Mouse (Mus musculus) spleen, postnatal 36 days (tissue): Measurements from ENCODE around the gene Gm43064.

Source experiments
- DNase-seq, 2 experiments: peaks; one replicate each; pipeline ENCODE4 v3.0.0; 2022; ENCODE audit warnings: low spot score in 2 of 2, mixed read lengths in 1 of 2

Gene Gm43064

DNA sequence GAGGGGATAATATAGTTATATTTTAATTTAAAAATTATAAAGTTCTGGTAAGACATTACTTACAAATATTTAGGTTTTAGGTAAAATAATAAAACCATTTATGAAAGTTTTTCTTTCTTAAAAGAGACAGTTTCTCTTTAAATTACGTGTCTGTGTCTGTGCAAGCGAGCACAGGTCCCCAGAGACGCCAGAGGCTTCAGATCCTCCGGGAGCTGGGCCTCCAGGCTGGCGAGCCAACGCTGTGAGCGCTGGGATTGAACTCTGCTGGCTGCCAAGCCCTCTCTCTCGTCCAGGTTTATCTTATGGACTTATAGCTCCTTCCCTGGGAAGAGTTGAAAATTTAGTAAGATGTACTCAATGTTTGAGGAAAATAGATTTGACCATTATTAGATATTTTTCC lies 44.4 kb downstream of the Gm43064 start:
- no peak for DNase-seq

DNA sequence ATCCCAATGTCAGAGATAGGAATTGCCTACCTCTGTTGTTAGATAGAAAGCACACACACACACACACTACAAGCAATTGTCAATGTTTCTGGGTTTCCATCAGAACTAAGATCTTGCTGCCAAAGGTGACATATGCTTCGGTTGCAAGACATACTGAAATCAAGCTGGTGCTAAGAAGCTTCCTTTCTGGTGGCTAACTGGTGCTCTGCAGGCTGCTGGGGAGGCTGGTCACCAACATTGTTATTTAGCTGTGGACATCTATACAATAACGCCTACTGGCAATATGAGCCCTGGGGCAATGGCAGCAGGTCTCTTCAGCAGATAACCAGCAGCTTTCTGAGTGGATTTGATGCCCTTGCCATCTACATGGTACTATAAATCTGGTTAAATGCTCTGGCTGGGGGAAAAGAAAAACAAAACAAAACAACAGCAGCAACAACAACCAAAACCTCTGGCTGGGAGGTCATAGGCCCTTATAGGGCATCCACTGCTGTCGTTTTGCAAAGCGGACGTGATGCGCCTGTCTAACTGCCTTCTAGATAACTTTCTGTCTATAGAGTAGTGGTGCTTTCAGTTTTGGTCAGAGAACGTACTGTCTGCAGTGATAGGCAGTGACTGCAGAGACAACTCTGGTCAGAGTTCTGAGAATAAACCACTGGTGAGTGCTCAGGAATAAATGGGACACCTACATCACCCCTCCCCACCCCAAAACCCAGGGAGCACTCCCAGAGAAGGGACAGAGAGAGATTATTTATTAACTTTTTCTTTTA lies 47.8 kb downstream of the Gm43064 start:
- DNase-seq = peak; percentile 41

DNA sequence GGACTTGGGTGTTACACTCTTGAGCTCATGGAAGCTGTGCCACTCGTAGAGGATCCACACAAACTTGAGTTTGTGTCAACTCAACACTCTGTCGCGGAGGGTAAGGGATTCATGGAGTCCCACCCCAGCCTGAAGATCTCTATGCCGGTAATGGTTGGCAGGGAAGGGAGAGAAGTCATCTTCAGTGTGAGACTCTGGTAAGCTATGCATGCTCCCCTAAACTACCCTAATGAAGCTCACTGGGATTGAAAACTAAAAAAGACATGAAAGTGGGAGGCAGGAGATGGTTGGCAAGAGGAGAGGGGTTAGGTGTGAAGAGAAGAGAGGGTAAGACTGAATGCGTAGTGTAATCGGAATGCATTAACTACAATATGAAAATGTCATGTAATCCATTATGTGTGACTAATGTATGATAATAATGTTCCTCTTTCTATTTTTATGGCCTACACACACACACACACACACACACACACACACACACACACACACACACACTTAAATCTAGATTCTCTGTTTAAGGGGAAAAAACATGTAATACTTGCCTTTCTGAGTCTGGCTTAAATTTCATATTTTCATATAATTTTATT lies 48.7 kb downstream of the Gm43064 start:
- DNase-seq = peak in 1 of 2 experiments; percentile 42

DNA sequence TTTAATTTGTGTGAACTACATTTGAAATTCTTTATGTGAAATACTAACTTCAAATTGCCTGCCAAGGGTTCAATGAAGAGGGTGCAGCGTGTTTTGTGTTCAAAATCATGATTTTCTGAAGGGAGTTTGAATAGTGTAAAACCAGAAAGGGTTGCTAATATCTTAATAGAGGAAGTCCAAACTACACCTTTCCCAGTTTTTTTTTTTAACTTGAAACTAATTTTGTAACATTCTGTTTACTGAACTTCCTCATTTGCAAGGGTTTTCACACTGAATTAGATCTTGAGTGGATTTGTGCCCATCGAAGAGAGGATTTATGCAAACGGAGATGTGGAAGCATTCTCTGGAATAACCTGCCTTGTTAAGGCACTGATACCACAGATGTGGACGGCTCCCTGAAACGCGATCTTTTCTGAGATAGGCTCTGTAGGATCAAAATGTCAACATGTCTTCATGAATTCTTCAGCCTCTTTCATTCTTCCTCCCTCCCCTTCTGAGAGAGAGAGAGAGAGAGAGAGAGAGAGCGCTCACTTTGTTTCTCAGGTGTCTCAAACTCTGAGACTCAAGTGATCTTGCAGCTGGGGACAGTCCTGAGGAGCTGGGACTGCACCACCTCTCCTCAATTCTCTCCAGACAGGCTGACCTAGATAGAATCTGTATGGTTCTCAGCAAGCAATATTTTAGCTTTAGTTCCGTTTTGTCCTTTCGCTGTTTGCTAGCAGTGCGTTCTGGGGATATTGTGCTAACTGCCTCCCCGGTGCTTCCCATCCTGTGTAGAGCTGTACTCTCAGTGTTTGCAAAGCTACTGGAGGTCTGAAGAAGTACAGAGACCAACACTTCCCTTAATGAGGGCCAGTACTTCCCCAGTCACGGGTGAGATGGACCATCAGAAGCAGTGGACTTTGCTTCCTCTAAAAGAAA lies 49.8 kb downstream of the Gm43064 start, which contains the start of gene Ptpn22:
Gene Ptpn22 (plus strand): TSS at position 915 of the 921 bp plus-strand sequence.
- peak; percentile 81 for DNase-seq

DNA sequence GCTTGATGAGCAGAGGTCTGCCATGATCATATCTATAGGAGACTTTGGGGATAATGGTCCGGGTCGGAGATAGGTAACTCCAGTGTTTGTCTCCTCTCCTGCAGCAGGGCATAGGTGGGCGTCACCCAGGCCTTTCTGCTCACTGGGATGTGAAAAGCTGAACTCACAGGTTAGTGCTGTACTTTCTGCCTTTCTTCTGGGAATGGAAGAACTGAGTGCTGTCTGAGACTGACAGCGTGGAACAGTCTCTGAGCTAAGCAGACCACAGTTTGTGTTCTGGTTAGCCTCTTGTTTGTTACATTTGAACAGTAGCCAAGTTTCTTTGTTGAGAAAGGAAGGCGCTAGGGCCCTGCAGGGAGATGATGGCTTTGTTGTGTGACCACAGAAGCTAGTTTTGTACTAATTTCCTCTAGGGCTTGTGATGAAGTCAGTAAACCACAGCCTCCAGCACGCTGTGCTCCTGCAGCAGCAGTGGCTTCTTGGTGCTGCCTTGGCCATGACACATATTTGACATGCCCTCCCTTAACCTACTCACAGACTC lies 50.5 kb downstream of the Gm43064 start:
- DNase-seq = peak; percentile 87 to 88

DNA sequence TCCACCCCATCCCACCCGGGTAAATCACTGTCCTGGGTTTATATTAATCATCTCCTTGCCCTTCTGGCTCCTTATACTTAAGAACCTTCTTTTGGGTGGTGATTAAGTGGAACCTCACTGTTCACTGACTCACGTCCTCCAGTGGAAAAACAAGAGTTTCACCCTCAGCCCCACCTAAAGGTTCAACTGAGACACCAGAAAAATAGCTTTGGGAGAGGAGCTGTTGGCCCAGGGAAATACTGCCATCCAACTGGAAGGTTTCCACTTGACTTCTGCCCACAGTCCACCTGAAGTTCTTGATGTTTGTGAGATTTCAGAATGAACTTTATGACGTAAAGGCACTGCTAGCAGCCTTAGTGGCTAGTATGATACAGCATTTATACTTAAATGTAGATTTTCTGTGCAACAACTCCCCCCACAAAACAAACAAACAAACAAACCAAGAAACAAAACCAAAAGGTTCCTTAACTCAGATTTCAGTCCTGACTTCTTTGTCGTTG lies 53.4 kb downstream of the Gm43064 start:
- peak; percentile 32 to 33 for DNase-seq

DNA sequence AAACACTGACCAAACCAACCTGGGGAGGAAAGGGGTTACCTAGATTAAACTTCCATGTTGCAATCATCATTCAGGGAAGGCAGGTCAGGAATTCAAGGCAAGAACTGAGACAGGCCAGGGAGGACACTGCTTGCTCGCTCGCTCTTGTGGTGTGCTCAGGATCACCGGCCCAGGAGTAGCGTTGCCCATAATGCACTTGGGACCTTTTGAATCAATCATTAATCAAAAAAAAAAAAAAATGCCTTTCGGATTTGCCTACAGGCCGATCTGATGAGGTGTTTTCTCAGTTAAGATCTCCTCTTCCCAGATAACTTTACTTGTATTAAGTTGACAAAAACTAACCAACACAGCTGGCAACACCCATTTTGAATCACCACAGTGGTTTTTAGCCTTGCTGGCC lies 54.8 kb downstream of the Gm43064 start:
- DNase-seq = no peak

DNA sequence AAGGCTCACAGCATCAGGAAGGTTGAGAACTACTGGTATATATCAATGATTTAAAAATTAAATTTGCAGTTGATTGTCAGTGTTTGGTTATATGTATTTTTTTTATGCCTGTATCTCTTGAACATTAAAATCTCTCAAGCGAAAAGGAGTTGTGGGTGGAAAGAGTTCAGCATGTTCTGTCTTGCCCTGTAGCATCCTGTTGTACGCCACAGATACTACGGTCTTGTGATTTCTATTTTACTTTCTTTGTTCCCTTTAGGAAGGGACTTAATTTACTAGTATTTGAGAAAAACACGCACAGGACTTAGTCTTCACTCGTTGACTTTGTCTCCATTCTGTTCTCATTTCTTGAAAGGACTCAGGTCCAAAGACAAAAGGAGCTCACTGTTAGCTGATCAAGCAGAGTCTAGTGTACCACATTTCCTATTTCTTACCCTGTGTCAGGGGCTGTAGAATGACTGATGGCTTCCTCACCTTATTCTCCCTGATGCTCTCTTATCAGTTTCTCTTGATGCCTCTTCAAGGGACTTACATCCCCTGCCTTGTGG lies 58.1 kb downstream of the Gm43064 start:
- peak; percentile 48 to 66 for DNase-seq

DNA sequence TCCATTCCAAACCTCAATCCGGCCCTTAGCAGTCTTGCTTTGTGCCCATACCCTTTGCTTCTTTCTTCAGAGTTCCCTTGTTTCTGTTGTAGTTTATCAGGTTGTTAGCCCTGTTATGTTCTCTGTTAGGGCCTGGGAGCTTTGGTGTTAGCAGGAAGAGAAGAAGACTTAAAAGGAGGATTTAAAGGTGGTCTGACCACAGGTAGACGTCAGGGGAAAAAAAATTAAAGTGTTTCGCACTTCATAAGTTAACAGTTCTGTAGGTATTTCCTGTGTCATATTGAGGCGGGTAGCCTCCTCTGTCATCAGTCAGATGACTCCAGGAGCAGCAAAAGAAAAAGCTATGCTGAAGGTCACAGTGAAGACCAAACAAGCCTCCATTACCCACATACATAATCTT lies 58.6 kb downstream of the Gm43064 start:
- peak; percentile 32 to 54 for DNase-seq

DNA sequence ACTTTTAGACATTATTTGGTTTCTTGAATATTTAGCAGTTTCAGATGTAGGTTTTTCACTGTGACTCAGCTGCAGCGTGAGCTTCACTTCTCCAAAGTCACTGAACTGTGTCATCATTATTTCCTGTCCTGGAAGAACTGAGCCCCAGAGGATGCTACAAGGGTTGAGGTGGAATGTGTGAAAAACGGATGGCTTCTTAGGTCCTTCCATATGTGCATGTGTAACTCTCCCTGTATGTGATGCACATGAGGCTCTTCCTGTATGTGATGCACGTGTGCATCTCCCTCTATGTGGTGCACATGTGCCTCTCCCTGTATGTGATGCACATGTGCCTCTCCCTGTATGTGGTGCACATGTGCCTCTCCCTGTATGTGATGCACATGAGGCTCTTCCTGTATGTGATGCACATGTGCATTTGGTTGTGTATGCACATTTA lies 63.3 kb downstream of the Gm43064 start:
- peak; percentile 71 to 76 for DNase-seq

DNA sequence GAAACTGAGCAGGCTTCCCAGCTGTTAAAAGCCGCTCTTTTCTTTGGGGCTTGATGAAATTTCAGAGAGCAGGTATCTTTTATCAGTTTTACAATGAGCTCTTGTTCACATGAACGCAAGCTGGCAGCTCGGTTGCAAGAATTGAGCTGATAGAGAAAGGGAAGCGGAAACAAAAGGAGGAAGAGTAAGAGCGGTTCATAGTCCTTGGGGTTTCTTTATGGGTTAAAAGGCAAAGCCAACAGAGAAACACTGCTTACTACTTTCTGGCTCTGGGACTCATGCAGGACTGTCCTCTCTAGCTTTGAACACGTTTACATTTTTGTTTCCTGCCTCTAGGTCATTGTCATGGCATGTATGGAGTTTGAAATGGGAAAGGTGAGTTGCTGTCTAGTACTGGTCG lies 65.0 kb downstream of the Gm43064 start:
- peak; percentile 42 to 49 for DNase-seq

DNA sequence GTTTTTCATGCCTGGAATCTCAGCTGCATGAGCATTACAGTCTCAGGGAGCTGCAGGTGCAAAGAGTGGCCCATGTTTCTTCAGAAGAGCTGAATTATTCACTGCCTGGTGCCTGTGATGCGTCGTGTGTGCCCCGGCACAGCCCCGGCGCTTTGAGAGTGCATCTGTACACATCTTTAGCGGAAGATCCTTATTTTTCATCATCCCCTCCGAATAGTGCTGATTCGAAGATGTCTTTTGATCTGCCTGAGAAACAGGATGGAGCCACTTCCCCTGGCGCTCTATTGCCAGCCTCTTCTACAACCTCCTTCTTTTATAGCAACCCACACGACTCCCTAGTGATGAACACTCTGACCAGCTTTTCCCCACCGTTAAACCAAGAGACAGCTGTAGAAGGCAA lies 76.6 kb downstream of the Gm43064 start:
- no peak for DNase-seq

DNA sequence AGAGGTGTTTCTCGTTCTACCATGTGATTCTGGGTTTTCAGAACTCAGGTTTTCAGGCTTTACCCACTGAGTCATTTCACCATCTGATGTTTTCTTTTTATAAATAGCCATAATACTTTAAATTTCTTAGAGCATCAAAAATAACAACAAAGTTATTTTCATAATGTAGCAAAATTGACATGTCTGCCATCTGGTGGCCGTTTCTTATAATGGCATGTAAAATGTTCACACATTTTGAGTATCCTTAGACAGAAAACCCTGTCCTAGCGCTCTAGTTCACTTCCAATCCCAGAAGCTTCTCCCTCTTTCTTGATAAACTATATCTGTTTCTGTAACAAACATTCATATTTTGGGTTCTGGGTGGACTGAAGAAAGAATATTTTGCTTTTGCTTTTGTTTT lies 78.2 kb downstream of the Gm43064 start:
- DNase-seq = peak in 1 of 2 experiments; percentile 41
